Mouse (Mus musculus) gastrocnemius, adult 2 months (tissue): ENCODE measurements around the gene Pgpep1l. TPM values are rescaled to one million over a fixed set of nuclear protein-coding genes. Genes with fewer than 3 reads are reported as not detected.

ENCODE experiments used
- DNase-seq: peaks from one replicate; pipeline ENCODE4 v3.0.0; 2022
- H3K27ac ChIP-seq: fragments of 200-600 bp; 2 replicates; pipeline ENCODE4 v1.8.1; 2022; ENCODE audit warnings: mild to moderate bottlenecking
- H3K4me3 ChIP-seq: fragments of 200-600 bp; 2 replicates; pipeline ENCODE4 v1.8.1; 2022; ENCODE audit warnings: mild to moderate bottlenecking, moderate library complexity
- CTCF ChIP-seq: fragments of 200-600 bp; IDR thresholded peaks from 2 replicates; pipeline ENCODE4 v1.8.1; 2022; ENCODE audit warnings: antibody characterized with exemption, mild to moderate bottlenecking, moderate library complexity
- intact Hi-C: fragments of 180-260 bp; cut with DNase I; formaldehyde crosslinking; loops from one replicate; pipeline ENCODE4 v1.15.1; 2025
- total RNA-seq, 2 experiments: library from RNA; stranded (reverse); gene quantifications; 2 replicates each; pipeline ENCODE4 v1.2.3; 2021

Pgpep1l gene
- total RNA-seq, 2 experiments from 2014 or later: 1.9 to 3.9 TPM

DNA sequence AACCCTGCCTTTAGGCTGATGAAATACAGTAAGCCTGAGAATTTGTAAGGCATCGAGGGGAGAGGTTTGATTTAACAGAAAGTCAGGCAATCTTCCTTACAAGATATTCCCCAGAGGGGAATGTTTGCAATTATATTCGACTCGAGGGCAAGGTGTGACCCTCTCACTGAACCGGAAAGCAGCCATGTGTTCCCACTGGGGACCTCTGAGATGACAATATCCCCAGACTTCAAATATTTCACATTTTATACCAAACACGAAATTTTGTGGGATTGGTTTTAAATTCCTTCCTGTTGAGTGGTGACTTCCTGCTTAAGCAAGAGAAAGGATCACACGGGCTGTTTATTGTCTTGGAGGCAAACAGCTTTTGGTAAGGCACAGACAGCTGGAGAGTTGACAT lies 2.7 kb upstream of the Pgpep1l start:
- H3K27ac ChIP-seq: peak overlapping the region; percentile 13; the same call in 1 of the 2 replicates
- intact Hi-C loops: no loop called here
- no peak for TF ChIP-seq CTCF
- H3K4me3 ChIP-seq: no peak overlapping the region
- DNase-seq: no peak

DNA sequence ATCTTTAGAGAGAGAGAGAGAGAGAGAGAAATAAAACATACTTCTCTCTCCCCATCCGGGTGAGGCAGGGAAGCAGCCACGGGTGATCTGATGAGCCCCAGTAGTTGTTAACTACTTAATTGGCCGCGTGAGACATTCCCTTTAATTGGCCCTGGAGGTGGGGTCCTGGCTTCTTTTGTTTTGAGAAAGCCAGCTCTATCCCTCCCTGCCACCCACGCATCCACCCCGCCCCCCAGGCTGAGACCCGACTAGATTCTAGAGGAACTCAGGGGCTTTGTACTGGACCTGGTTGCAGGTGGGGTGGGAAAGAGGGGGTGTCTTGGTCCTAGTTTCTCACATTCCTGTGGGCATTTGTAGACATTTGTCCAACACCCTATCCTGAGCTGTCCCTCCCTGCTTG lies 1.4 kb upstream of the Pgpep1l start:
- no peak for TF ChIP-seq CTCF
- no peak overlapping the region for H3K27ac ChIP-seq
- DNase-seq: no peak
- H3K4me3 ChIP-seq: no peak overlapping the region
- intact Hi-C loops: no loop called here

DNA sequence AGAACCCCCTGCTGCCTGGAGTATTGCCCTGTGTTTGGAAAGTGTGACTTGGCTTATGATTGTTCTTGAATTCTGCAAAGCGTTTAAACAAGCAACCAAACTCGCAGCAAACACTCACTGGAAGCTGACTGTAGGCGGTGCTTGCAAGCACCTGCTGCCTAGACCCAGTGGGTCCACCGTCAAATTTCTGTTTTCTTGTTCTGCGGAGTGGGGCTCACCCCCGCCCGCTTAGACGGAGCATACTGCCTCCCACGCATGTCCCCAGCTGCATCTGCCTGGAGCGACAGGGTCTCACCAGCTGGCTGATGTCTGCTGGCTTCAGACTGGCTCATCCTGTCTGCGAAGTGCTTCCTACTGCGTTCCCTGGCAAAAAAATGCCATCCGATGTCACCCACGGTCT lies 498 bp upstream of the Pgpep1l start:
- TF ChIP-seq CTCF: no peak
- Histone ChIP-seq H3K4me3 (peak overlapping the region; percentile 77), H3K27ac (peak overlapping the region; percentile 77)
- intact Hi-C loops: loop anchor here (5.0 kb wide), 1 partner anchor 38 kb away; no protein-coding TSS in a partner anchor
- peak; percentile 36 for DNase-seq

DNA sequence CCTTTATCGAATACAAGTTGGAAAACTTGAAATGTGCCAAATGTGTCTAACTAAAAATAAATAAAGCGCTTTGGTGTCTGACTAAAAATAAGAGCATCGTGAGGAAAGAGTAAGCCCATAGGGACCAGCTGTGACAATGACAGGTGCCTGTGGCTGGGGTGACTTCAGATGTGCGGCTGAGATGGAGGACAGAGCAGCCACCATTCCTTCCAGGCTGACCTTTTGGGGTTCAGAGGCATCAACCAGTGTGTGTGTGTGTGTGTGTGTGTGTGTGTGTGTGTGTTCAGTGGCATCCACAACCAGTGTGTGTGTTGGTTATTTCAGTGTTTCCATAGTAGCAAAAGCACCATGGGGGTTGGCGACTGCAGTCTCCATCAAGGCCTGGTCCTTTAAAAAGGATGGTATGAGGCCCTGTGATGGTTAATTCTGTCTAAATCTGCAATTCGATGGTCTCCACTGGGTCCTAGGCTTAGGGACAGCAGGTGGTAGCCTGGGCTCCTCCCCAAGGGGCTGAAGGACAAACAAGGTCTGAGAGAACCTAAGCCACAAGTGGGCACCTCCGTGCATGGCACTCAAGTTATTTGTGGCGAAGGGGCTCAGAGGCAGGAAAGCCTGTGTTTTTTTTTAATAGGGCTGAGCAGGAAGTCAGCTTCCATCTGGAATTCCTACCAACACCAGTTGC lies 546 bp downstream of the Pgpep1l start:
- intact Hi-C loops: loop anchor here (2.0 to 5.0 kb wide), 2 partner anchors 35 to 39 kb away; no protein-coding TSS in a partner anchor
- no peak for TF ChIP-seq CTCF
- Histone ChIP-seq H3K27ac (peak overlapping the region; percentile 77), H3K4me3 (peak overlapping the region; percentile 77)
- no peak for DNase-seq

DNA sequence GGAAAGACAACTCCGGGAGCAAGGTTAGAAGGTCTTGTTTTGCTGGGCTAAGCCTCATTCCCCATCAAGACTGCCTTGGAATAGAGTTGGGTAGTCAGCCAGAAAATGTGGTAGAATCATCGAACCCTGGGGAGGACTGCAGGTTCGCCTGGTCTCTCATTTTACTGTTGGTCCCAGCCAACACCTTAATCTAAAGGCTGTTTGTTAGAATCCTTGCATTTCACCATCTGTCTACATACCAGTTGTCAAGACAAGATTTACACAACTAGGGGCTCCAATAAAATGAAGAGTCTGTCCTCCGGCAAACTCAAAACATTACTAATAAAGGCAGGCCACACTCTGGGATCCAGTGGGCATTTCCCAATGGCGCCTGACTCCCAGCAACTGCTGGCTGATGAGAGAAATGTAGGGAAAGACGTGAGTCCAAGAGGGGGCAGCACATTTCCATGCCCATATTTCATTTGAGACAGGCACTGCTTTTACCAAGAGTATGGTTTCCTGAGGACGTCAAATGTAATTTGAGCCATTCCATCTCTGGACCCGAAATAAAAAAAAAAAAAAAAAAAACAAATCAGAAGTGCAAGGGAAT lies 1.3 kb downstream of the Pgpep1l start:
- Histone ChIP-seq H3K4me3 (peak overlapping the region; percentile 77; the same call in 1 of the 2 replicates), H3K27ac (peak overlapping the region; percentile 8; the same call in 1 of the 2 replicates)
- TF ChIP-seq CTCF: peak; percentile 14; the same call in 1 of the 2 replicates
- intact Hi-C loops: loop anchor here (2.0 to 5.0 kb wide), 2 partner anchors 34 to 40 kb away; no protein-coding TSS in a partner anchor
- DNase-seq: no peak

DNA sequence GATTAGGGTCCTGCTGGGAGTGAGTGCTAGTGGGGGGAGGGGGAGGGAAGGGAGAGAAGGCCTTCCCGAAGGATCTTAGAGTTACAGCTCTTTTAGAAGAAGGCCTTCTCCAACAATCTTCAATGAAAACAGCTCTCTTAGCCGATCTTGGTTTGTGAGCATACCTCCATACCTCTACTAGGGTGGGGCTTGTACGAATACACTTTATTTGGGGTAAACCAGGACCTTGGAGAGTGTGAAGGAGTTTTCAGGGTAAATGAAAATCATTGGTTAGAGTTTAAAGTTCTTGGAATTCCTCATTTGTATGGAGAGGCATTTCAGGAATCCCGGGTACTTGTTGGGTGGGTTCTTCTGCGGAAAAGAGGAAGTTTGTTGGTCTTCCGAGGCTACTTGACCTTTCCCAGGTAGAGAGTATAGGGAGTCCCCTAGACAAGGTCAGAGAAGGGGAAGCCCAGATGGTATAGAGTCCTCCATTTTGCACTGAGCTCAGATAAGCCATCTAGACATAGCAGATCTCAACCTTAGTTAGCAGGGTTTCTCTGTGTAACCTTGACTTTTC lies 4.4 kb downstream of the Pgpep1l start:
- intact Hi-C loops: loop anchor here (5.0 kb wide), 1 partner anchor 43 kb away; no protein-coding TSS in a partner anchor
- TF ChIP-seq CTCF: no peak
- DNase-seq: no peak
- Histone ChIP-seq H3K27ac (no peak overlapping the region), H3K4me3 (no peak overlapping the region)

DNA sequence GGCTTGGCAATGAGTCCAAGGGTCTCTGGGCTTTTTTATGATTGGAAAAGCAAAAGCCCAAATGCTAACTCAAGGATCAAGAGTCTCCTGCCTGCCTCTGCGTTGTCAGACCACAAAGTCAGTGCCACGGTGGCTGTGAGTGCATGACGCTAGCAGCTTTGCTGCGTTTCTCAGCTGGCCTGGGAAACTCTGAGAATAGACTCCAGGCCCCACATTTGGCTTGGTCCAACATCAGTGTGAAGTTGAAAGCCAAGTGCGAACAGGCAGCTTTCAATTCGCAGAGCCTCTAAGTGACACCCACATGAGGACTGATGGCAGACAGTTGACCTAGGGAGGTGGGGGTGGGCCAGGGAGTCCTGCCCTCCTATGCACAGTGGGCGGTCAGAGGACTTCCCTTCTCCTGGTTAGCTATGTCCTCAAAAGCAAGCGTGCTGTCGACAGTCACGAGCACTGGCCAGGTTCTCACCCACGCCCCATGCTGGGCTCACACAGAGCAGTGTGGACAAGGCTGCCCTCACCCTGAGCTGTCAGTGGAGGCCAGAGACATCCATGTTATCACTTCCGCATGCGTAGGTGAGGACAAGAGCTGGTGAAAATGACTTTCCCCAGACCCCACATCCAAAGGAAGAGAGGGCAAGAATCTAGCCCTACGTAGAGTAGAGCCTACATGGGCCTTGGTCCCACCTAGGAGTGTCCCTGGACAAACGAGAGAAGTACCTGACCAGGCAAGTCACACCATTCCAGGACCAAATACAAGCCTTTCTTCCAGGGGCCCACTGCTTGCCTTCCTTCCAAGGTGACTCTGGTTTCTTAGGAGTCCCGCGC lies 5.5 kb downstream of the Pgpep1l start:
- TF ChIP-seq CTCF: no peak
- H3K27ac ChIP-seq: no peak overlapping the region
- intact Hi-C loops: no loop called here
- no peak for DNase-seq
- H3K4me3 ChIP-seq: no peak overlapping the region

DNA sequence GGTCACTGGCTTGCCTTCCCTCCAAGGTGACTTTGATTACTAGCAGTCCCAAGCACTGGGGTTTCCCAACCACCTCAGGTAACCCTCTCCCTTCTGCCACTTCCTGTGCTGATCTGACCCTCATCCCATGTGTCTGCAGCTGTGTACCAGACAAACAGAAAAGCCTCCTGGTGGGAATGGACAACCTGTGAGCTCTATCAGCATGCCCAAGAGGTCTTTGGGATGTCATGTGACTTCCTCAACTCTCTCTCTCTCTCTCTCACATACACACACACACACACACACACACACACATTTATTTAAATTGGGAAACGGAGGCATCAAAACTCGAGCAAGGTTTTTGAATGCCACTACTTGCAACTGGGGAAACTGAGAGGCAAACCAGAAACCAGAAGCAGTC lies 6.3 kb downstream of the Pgpep1l start:
- DNase-seq: no peak
- no peak overlapping the region for H3K27ac ChIP-seq
- intact Hi-C loops: no loop called here
- TF ChIP-seq CTCF: no peak
- H3K4me3 ChIP-seq: no peak overlapping the region

DNA sequence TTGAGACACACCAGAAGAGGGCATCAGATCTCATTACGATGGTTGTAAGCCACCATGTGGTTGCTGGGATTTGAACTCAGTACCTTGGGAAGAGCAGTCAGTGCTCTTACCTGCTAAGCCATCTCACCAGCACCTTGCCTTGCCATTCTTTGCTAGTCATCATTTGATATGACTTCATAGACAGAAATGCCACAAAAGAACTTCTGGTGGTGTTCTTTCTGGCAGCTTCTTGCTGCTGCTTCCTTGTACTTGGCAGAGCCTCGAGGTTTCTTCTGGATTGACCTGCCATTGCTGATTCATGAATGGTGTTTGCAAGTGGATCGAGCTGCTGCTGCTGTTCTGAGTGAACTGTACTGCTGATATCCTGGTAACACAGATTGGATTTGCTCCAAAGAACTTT lies 13.1 kb downstream of the Pgpep1l start:
- intact Hi-C loops: no loop called here
- H3K4me3 ChIP-seq: no peak overlapping the region

DNA sequence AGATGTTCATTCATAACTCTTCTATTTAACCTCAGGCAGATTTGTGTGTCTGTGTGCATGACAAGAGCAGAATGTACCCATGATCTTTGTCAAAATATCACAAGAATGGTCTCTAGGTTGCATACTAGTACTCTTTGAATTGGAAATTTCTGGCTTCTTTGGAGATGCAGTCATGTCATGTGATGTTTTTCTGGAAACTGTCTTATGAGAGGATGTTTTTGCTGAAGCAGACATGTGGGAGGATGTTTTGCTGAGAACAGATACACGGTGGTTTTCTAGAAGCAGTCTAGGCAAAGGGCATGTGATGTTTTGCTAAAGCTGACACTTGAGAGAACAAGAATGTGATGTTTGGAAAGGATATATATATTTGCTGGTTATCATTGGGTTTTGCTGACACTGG lies 13.6 kb downstream of the Pgpep1l start:
- no peak overlapping the region for H3K27ac ChIP-seq
- intact Hi-C loops: no loop called here
- TF ChIP-seq CTCF: no peak
- no peak for DNase-seq
- H3K4me3 ChIP-seq: no peak overlapping the region

More for the DNA sequence above, 13.1 kb downstream of the Pgpep1l start:
- no peak for TF ChIP-seq CTCF
- no peak for DNase-seq
- no peak overlapping the region for H3K27ac ChIP-seq

DNA sequence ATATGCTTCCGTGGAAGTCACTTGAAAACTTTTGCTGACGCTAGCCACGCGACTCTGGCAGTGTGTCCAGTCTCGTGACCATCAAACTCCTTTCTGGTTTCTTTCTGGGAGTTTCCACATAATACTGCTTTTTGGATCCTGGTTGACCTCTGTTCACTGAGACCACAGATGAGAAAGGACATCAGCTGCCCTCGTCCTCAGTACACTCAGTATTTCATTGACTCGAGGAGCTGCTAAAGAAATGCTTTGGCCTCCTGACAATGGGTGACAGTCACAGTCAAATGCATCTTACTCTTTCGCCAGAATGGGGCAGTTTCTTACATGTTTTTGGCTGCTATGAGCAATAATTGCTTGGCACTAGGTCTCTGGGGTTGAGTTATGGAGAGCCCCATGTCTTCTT lies 17.8 kb downstream of the Pgpep1l start:
- TF ChIP-seq CTCF: no peak

DNA sequence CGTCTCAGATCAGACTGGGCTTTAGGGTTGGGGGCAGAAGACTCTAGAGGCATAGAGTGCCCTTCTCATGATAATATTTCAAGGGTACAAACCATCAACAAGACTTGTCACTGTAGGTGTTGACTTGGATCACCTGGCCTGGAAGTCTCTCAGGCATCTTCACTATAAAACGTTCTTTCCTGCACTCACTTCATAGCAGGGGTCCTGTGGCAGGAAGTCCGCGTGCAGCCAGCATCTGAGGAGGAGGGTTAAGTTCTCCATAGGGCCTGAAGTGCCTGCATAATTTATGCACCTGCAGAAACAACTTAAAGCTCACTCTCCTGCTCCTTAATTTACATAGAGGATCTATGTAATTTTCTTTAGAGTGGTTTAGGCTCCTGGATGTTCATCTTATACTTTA lies 18.4 kb downstream of the Pgpep1l start:
- no peak for DNase-seq
- intact Hi-C loops: no loop called here
- no peak for TF ChIP-seq CTCF
- Histone ChIP-seq H3K27ac (no peak overlapping the region), H3K4me3 (no peak overlapping the region)

More for the DNA sequence above, 17.8 kb downstream of the Pgpep1l start:
- intact Hi-C loops: no loop called here
- Histone ChIP-seq H3K27ac (no peak overlapping the region), H3K4me3 (no peak overlapping the region)
- no peak for DNase-seq

DNA sequence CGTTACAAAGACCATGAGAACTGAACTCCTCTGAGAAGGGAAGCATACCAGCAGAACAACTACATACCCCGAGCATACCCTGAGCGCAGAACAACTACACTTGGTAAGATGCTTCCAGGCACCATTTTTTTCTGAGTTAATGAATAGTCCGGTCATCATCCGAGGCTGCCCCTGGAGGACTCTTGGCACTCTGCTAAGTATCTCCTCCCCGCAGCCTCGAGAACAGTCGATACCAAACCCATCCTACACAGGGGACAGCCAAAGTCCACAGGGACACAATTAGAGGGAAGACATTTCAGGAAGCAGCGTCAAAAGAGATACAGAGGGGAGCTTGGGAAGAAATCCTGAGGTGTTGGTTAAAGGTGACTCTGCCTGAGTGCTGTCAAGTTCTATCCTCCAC lies 22.8 kb downstream of the Pgpep1l start:
- intact Hi-C loops: no loop called here
- no peak for DNase-seq
- no peak for TF ChIP-seq CTCF
- Histone ChIP-seq H3K27ac (no peak overlapping the region), H3K4me3 (no peak overlapping the region)
